Mouse (Mus musculus) lung, postnatal 14 days (tissue): Measurements from ENCODE around the gene Kcnmb3.

ENCODE experiments used
- DNase-seq: peaks from one replicate; pipeline ENCODE4 v3.0.0; 2021

Gene Kcnmb3

DNA sequence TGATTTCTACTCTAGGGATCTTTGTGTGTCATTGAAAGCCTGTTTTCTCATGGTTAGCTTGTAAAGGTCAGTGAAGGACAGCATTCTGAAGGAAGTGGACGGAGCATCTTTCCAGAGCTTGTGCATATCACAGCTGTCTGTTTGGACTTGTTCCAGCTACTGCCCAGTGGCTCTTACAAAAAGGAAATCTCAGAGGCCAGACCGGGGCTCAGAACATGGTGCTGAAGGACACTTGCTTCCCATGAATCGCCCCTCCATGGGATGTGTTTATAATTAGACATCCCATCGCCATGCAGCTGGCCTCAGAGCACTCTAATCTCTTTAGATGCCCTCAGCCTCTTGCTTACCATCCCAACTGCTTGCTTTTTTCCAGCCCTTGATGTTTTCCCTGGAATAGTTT lies 63.1 kb downstream of the Kcnmb3 start:
- DNase-seq = peak; percentile 70

DNA sequence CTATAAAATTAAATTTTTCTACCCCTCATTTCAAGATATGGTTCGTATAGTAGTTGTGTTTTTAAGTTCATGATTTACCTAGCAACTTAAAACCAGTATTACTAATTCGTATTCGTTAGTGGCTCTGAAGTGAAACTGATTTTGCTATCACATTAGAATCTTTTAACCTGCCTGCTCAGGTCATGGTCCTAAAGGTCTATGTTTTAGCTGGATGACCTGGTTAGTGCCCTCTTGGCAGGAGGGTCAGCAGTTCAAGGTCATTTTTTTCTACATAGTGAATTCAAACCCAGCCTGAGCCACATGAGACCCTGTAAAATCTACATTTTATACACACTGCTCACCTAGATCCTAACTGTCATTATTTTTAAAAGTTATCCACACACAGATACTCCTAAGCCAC lies 63.7 kb downstream of the Kcnmb3 start:
- DNase-seq = no peak

DNA sequence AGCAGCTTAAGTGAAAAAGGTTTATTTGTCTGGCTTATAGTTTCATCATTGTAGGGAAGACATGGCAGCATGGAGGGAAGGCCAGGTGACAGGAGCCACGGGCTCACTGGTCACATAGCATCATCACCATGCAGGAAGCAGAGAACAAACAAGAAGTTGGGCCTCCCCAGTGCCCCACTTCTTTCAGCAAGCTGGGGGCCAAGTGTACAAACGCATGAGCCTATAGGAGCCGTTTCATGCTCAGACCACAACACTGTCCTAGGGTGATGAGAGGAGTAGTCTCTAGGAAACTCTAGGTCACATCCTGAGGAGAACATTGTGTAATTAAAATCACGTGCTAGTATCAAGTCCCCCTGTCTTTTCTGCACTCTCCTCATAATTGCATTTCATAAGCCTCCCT lies 64.3 kb downstream of the Kcnmb3 start:
- no peak for DNase-seq
